In genomic region chr2:164939106-164939505, GRCm38 (mm10) we compare ENCODE assay signal across 8 mouse cellular contexts. TPM values are rescaled to one million over a fixed set of nuclear protein-coding genes. Genes with fewer than 3 reads are reported as not detected.
A peak's percentile ranks its signal among the peaks of the same experiment; 100 is the strongest.
DNase-seq lines count a peak whose midpoint lies in the region; ATAC-seq and TF ChIP-seq lines count a peak whose summit lies in the region.

No protein-coding gene starts in this region.

- no peaks in the 10 kb centered on the region for H3K9me3 ChIP-seq in kidney, postnatal 0 days (replicated peaks; ENCODE audit: low read length)
- H3K9me3 ChIP-seq in forebrain, embryonic 14.5 days (replicated peaks; ENCODE audit: control insufficient read depth, low read length), result no peaks in the 10 kb centered on the region
- no peaks in the 10 kb centered on the region for H3K9me3 ChIP-seq in liver, postnatal 0 days (ENCODE audit: low read length)

- H3K9ac ChIP-seq in kidney, postnatal 0 days (ENCODE audit: low read depth, low read length), result no peak overlapping the region
- H3K9ac ChIP-seq in forebrain, embryonic 14.5 days (ENCODE audit: low read length), result peak overlapping the region; percentile 44
- no peak overlapping the region for H3K9ac ChIP-seq in liver, postnatal 0 days (replicated peaks)

- no peak for TF ChIP-seq EP300 in liver, postnatal 0 days (IDR thresholded peaks at IDR 0.05; ENCODE audit: low read depth)

- H3K4me2 ChIP-seq in kidney, postnatal 0 days (ENCODE audit: low read length), result peak overlapping the region; percentile 56
- peak overlapping the region; percentile 55 for H3K4me2 ChIP-seq in forebrain, embryonic 14.5 days (ENCODE audit: low read length)
- peak overlapping the region; percentile 69 for H3K4me2 ChIP-seq in liver, postnatal 0 days (ENCODE audit: low read depth, low read length)

- no peak for TF ChIP-seq CTCF in kidney, postnatal 0 days (IDR thresholded peaks at IDR 0.05; ENCODE audit: low read depth)
- no peak for TF ChIP-seq CTCF in liver, postnatal 0 days (IDR thresholded peaks at IDR 0.05; ENCODE audit: low read depth)

- H3K36me3 ChIP-seq in kidney, postnatal 0 days (ENCODE audit: insufficient read depth, low read length), result no peaks in the 10 kb centered on the region
- no peaks in the 10 kb centered on the region for H3K36me3 ChIP-seq in forebrain, embryonic 14.5 days (ENCODE audit: control insufficient read depth, insufficient read depth, low read length)
- H3K36me3 ChIP-seq in liver, postnatal 0 days (replicated peaks; ENCODE audit: insufficient read depth, low read length), result no peaks in the 10 kb centered on the region

- no peak for DNase-seq in kidney, postnatal 0 days (ENCODE audit: low spot score)
- DNase-seq in kidney, postnatal 14 days, result no peak
- DNase-seq in cerebellum, adult 8-10 months, result peak; percentile 44
- peak; percentile 45 for DNase-seq in forebrain, embryonic 14.5 days (ENCODE audit: low spot score)
- no peak for DNase-seq in liver, postnatal 0 days
- DNase-seq in adrenal gland, adult 18-20 months (ENCODE audit: low spot score in 2 of 2), result no peak
- DNase-seq in thymus, postnatal 0 days (ENCODE audit: low spot score), result no peak
- no peak for DNase-seq in gastrocnemius, adult 18-20 months (ENCODE audit: low spot score)

- H3K27me3 ChIP-seq in kidney, postnatal 0 days (ENCODE audit: insufficient read depth, low read length), result no peaks in the 10 kb centered on the region
- peaks cover 4% of the 10 kb centered on the region; the same call in 1 of the 2 replicates for H3K27me3 ChIP-seq in forebrain, embryonic 14.5 days (replicated peaks; ENCODE audit: control insufficient read depth, insufficient read depth, low read length)
- peaks cover 46% of the 10 kb centered on the region for H3K27me3 ChIP-seq in liver, postnatal 0 days (ENCODE audit: insufficient read depth, low read length)

- ATAC-seq in kidney, postnatal 0 days (replicated peaks; ENCODE audit: low FRiP score, low read depth), result 0 out of 2 replicates have a peak, but pooled peaks have one; percentile 12
- ATAC-seq in forebrain, embryonic 14.5 days, result peak; percentile 53
- no peak for ATAC-seq in liver, postnatal 0 days

- H3K4me3 ChIP-seq in kidney, postnatal 0 days (replicated peaks; ENCODE audit: low read depth, low read length), result peak overlapping the region; percentile 27
- H3K4me3 ChIP-seq in forebrain, embryonic 14.5 days (ENCODE audit: low read depth, low read length), result peak overlapping the region; percentile 17
- H3K4me3 ChIP-seq in liver, postnatal 0 days (ENCODE audit: low read depth, low read length), result peak overlapping the region; percentile 33; the same call in 1 of the 2 replicates

- peaks cover 27% of the 10 kb centered on the region for H3K4me1 ChIP-seq in kidney, postnatal 0 days (replicated peaks; ENCODE audit: insufficient read depth, low read length)
- H3K4me1 ChIP-seq in forebrain, embryonic 14.5 days (ENCODE audit: control insufficient read depth, insufficient read depth, low read length), result peaks cover 12% of the 10 kb centered on the region; the same call in 1 of the 2 replicates
- peaks cover 15% of the 10 kb centered on the region for H3K4me1 ChIP-seq in liver, postnatal 0 days (ENCODE audit: insufficient read depth)

- 4% methylated on average over 11 of the region's 11 CpGs for WGBS in kidney, postnatal 0 days
- 2% methylated on average over 11 of the region's 11 CpGs for WGBS in forebrain, embryonic 14.5 days
- WGBS in liver, postnatal 0 days (ENCODE audit: insufficient replicate concordance), result 1% methylated on average over 11 of the region's 11 CpGs

- no peak overlapping the region for H3K27ac ChIP-seq in kidney, postnatal 0 days
- H3K27ac ChIP-seq in forebrain, embryonic 14.5 days (ENCODE audit: low read depth, low read length), result peak overlapping the region; percentile 10; the same call in 1 of the 2 replicates
- H3K27ac ChIP-seq in liver, postnatal 0 days (ENCODE audit: low read depth), result peak overlapping the region; percentile 34; the same call in 1 of the 2 replicates

RNA-seq across cellular contexts. Expression of gene Mmp9, which starts 1.5 kb away (rescaled TPM):
- polyA plus RNA-seq in kidney, postnatal 0 days (2015; fragmentation: Nextera tagmentation; extraction: Ambion mirVana), result 1.7 and 1.9 TPM in 2 replicates
- polyA plus RNA-seq in forebrain, embryonic 14.5 days (2014; fragmentation: Nextera tagmentation; extraction: Ambion mirVana), result 12.8 and 15.5 TPM in 2 replicates
- 15.8 and 17.2 TPM in 2 replicates for polyA plus RNA-seq in liver, postnatal 0 days (2015; fragmentation: Nextera tagmentation; extraction: Ambion mirVana)
- total RNA-seq in adrenal gland, adult 18-20 months (2021), result 1 to 10 TPM in 1 of 2 experiments, under 1 TPM in 1; 0.89 to 2.7 TPM
- 47.8 and 53.2 TPM in 2 replicates for polyA plus RNA-seq in thymus, postnatal 0 days (2015; fragmentation: Nextera tagmentation; extraction: Ambion mirVana)
- under 1 TPM; 0.43 to 0.85 TPM for total RNA-seq in gastrocnemius, adult 18-20 months (2021)

RNA-seq across cellular contexts. Expression of gene Slc12a5, which starts 21.5 kb away (rescaled TPM):
- polyA plus RNA-seq in kidney, postnatal 0 days (2015; fragmentation: Nextera tagmentation; extraction: Ambion mirVana), result 0.68 and 0.74 TPM in 2 replicates
- polyA plus RNA-seq in forebrain, embryonic 14.5 days (2014; fragmentation: Nextera tagmentation; extraction: Ambion mirVana), result 15.1 and 17.7 TPM in 2 replicates
- 0.39 and 0.60 TPM in 2 replicates for polyA plus RNA-seq in liver, postnatal 0 days (2015; fragmentation: Nextera tagmentation; extraction: Ambion mirVana)
- total RNA-seq in adrenal gland, adult 18-20 months (2021), result 1 to 10 TPM; 5.2 to 9.0 TPM
- polyA plus RNA-seq in thymus, postnatal 0 days (2015; fragmentation: Nextera tagmentation; extraction: Ambion mirVana), result 0.26 and 0.30 TPM in 2 replicates
- under 1 TPM; 0.40 to 0.55 TPM for total RNA-seq in gastrocnemius, adult 18-20 months (2021)

RNA-seq across cellular contexts. Expression of gene Zfp335, which starts 27.5 kb away (rescaled TPM):
- polyA plus RNA-seq in kidney, postnatal 0 days (2015; fragmentation: Nextera tagmentation; extraction: Ambion mirVana), result 7.5 and 7.6 TPM in 2 replicates
- polyA plus RNA-seq in forebrain, embryonic 14.5 days (2014; fragmentation: Nextera tagmentation; extraction: Ambion mirVana), result 8.9 and 13.4 TPM in 2 replicates
- polyA plus RNA-seq in liver, postnatal 0 days (2015; fragmentation: Nextera tagmentation; extraction: Ambion mirVana), result 2.1 and 2.5 TPM in 2 replicates
- total RNA-seq in adrenal gland, adult 18-20 months (2021), result 10 to 100 TPM; 20.9 to 22.4 TPM
- polyA plus RNA-seq in thymus, postnatal 0 days (2015; fragmentation: Nextera tagmentation; extraction: Ambion mirVana), result 8.6 and 9.5 TPM in 2 replicates
- 1 to 10 TPM; 7.4 to 8.4 TPM for total RNA-seq in gastrocnemius, adult 18-20 months (2021)

Comparison
In these comparisons a context has a peak if more than half of its experiments do, and no peak if none do; other contexts are left out.
1. DNase-seq: peak in cerebellum, adult 8-10 months (single experiment) and forebrain, embryonic 14.5 days (single experiment); none in kidney, postnatal 0 days (single experiment), kidney, postnatal 14 days (single experiment), liver, postnatal 0 days (single experiment), adrenal gland, adult 18-20 months (0 of 2), thymus, postnatal 0 days (single experiment) and gastrocnemius, adult 18-20 months (single experiment).
2. Peak in every context shown above with its lines, with median percentiles within 50 percentile points of each other: H3K4me2 ChIP-seq and H3K4me3 ChIP-seq.